Mouse (Mus musculus): ENCODE measurements around the gene Efr3b. TPM values are rescaled to one million over a fixed set of nuclear protein-coding genes. Genes with fewer than 3 reads are reported as not detected.

The Efr3b gene
- polyA plus RNA-seq, 1 experiment from 2014 or later: 13.5 TPM

DNA sequence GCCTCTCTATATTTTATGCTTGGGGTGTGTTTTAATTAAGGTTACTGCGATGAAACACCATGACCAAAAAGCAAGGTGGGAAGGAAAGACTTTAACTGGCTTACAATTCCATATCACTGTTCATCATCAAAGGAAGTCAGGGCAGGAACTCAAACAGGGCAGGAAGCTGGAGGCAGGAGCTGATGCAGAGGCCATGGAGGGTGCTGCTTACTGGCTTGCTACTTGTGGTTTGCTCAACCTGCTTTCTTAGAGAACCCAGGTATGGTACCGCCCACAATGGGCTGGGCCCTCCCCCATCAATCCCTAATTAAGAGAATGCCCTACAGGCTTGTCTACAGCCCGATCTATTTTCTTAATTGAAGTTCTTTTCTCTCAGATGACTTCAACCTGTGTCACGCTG is 27.4 kb downstream of the Efr3b start:
- Histone ChIP-seq H3K27me3 (replicated peaks) (no peaks in the 10 kb centered on the region), H3K4me3 (no peak overlapping the region), H3K4me1 (replicated peaks) (peaks cover 49% of the 10 kb centered on the region), H3K4me2 (no peak overlapping the region), H3K9me3 (replicated peaks) (no peaks in the 10 kb centered on the region), H3K9ac (no peak overlapping the region), H3K36me3 (no peaks in the 10 kb centered on the region), H3K27ac (ENCODE audit: poor library complexity, severe bottlenecking) (no peak overlapping the region)
- 81% methylated on average over 4 of the region's 4 CpGs for WGBS
- no peak for ATAC-seq (ENCODE audit: insufficient number of reproducible peaks, low FRiP score)

DNA sequence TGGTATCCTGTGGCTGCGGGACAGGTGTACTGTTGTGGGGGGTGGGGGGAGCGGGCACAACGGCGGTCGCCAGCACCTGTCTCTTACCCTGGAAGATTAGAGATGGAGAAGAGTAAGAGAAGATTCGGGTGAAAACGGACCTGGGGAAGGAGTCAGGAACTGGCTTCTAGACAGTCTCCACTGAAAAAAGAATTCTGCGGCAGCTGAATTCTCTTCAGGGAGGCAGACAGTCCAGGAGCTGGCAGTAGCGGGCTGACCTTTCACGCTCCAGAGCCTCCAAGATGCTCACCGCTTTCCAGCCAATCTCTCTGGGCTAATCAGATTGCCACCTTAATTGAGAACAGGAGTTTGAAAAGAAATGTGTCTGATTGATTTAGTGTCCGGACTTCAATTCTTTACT is 30.0 kb downstream of the Efr3b start:
- ATAC-seq (ENCODE audit: insufficient number of reproducible peaks, low FRiP score): no peak
- Histone ChIP-seq H3K27ac (ENCODE audit: poor library complexity, severe bottlenecking) (no peak overlapping the region), H3K36me3 (no peaks in the 10 kb centered on the region), H3K4me1 (replicated peaks) (peaks cover 53% of the 10 kb centered on the region), H3K27me3 (replicated peaks) (no peaks in the 10 kb centered on the region), H3K9me3 (replicated peaks) (no peaks in the 10 kb centered on the region), H3K4me2 (no peak overlapping the region), H3K9ac (no peak overlapping the region), H3K4me3 (no peak overlapping the region)
- 63% methylated on average over 12 of the region's 12 CpGs for whole genome bisulfite sequencing

DNA sequence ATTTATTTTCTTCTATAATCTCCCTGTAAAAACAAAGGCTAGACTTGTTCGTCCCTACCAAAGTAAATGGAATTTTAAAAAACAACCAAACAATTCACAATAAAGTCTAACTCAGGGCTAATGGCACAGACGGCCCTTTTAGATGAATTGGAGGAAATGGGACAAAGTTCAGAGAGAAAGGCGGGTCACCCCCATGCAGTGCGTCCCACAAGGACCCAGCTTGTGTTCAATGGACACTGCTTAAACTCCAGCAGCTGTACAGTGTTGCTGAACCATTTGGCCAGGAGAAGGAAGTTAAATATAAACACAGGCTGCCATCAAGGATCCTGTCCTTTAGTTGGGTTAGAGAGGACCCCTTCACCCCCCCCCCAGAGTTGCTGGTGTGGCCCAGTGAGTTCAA is 30.9 kb downstream of the Efr3b start:
- no peak for ATAC-seq (ENCODE audit: insufficient number of reproducible peaks, low FRiP score)
- Histone ChIP-seq H3K27ac (ENCODE audit: poor library complexity, severe bottlenecking) (no peak overlapping the region), H3K4me1 (replicated peaks) (peaks cover 53% of the 10 kb centered on the region)

DNA sequence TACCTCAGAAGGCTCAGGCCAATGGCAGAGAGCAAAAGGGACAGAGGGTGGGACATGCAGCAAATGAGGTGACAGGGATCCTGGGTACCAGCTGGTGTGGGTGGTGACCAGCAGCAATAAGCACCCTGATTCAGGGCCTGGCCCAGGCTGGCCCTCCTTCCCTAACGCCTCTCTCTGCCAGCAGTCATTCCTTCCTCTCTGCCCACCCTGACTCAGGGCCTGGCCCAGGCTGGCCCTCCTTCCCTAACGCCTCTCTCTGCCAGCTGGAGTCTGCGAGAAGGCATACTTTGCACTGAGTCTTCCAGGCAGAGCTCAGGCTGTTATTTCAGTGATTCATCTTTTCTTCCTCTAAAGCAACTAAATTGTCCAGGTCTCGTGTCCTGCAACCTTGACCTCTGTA is 31.5 kb downstream of the Efr3b start:
- WGBS: 44% methylated on average over 4 of the region's 4 CpGs
- ATAC-seq (ENCODE audit: insufficient number of reproducible peaks, low FRiP score): no peak
- no peaks in the 10 kb centered on the region for H3K9me3 ChIP-seq (replicated peaks)
- peak overlapping the region; percentile 22 for H3K27ac ChIP-seq (ENCODE audit: poor library complexity, severe bottlenecking)
- H3K27me3 ChIP-seq (replicated peaks): no peaks in the 10 kb centered on the region
- no peak overlapping the region for H3K4me2 ChIP-seq
- H3K4me3 ChIP-seq: no peak overlapping the region
- peaks cover 53% of the 10 kb centered on the region for H3K4me1 ChIP-seq (replicated peaks)
- H3K36me3 ChIP-seq: no peaks in the 10 kb centered on the region
- H3K9ac ChIP-seq: peak overlapping the region; percentile 39; the same call in 1 of the 2 replicates

More for the DNA sequence above, 30.9 kb downstream of the Efr3b start:
- Histone ChIP-seq H3K36me3 (no peaks in the 10 kb centered on the region), H3K4me3 (no peak overlapping the region), H3K9me3 (replicated peaks) (no peaks in the 10 kb centered on the region), H3K4me2 (no peak overlapping the region), H3K27me3 (replicated peaks) (no peaks in the 10 kb centered on the region), H3K9ac (no peak overlapping the region)
- 52% methylated on average over 4 of the region's 4 CpGs for WGBS

DNA sequence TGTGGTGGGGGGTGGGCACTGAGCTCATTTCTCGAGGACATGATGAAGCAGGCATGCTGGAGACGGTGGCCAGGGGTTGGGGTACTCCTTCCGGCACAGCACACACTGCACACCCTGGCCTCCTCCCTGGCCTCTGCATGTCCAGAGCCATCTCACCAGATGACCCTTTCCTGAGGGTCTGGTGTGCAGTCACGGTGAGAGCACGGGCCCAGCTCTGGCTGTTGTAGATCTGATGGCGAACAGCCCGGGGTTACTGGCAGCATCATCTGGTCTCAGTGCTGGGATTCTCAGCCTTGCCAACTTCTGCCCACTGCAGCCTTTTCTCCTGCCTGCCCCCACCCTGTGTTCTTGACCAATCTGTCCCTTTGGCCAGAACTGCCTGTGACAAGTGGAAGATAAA is 32.6 kb downstream of the Efr3b start:
- no peak for ATAC-seq (ENCODE audit: insufficient number of reproducible peaks, low FRiP score)
- no peaks in the 10 kb centered on the region for H3K36me3 ChIP-seq
- no peaks in the 10 kb centered on the region for H3K9me3 ChIP-seq (replicated peaks)
- H3K27me3 ChIP-seq (replicated peaks): no peaks in the 10 kb centered on the region
- 0 out of 2 replicates have a peak overlapping the region, but pooled peaks have one; percentile 22 for H3K27ac ChIP-seq (ENCODE audit: poor library complexity, severe bottlenecking)
- no peak overlapping the region for H3K4me3 ChIP-seq
- peaks cover 53% of the 10 kb centered on the region for H3K4me1 ChIP-seq (replicated peaks)
- no peak overlapping the region for H3K9ac ChIP-seq
- no peak overlapping the region for H3K4me2 ChIP-seq
- 66% methylated on average over 7 of the region's 7 CpGs for WGBS

DNA sequence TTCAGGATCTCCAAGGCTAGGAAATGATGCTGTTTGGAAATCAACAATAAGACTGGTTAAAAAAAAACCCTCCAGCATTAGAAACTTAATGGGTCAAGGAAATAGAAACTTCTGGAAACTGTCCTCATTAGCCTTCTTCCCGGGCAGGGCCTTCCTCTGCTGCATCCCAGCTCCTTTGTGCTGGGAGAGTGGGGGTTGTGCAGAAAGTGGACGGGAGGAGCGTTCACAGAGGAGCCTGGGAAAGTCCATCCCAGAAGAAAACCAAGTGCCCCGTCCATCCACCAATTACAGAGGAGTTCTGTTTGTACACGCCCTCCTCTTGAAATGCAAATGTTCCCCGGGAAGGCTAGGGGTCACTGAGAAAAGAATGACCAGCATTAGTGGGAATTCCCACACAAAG is 34.1 kb downstream of the Efr3b start:
- Histone ChIP-seq H3K4me2 (no peak overlapping the region), H3K36me3 (peaks cover 9% of the 10 kb centered on the region), H3K9me3 (replicated peaks) (no peaks in the 10 kb centered on the region), H3K27ac (ENCODE audit: poor library complexity, severe bottlenecking) (no peak overlapping the region), H3K9ac (no peak overlapping the region), H3K4me1 (replicated peaks) (peaks cover 39% of the 10 kb centered on the region), H3K4me3 (no peak overlapping the region), H3K27me3 (replicated peaks) (no peaks in the 10 kb centered on the region)
- ATAC-seq (ENCODE audit: insufficient number of reproducible peaks, low FRiP score): no peak
- WGBS: 37% methylated on average over 6 of the region's 6 CpGs

DNA sequence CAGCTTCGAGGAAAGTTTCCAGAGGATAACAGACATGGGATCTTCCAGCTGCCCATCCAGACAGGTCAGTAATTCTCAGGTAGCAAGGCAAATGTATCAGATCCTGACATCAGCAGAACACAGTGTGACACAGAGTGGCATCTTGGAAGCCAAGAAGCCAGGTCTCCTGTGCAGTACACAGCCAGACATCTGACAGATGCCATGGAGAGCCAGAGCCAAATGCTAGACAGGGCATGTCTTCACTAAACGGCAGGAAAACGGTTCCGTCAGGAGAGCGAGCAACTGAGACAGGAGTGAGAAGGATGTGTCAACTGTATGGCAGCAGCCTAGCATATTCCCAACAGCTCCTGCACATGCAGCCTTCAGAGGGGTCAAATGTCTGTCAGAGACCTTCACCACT is 38.3 kb downstream of the Efr3b start:
- H3K4me2 ChIP-seq: no peak overlapping the region
- ATAC-seq (ENCODE audit: insufficient number of reproducible peaks, low FRiP score): no peak
- H3K36me3 ChIP-seq: peaks cover 15% of the 10 kb centered on the region
- 85% methylated on average over 5 of the region's 5 CpGs for WGBS
- H3K27ac ChIP-seq (ENCODE audit: poor library complexity, severe bottlenecking): no peak overlapping the region
- H3K4me1 ChIP-seq (replicated peaks): peaks cover 6% of the 10 kb centered on the region
- H3K4me3 ChIP-seq: no peak overlapping the region
- H3K9ac ChIP-seq: no peak overlapping the region
- no peaks in the 10 kb centered on the region for H3K9me3 ChIP-seq (replicated peaks)
- no peaks in the 10 kb centered on the region for H3K27me3 ChIP-seq (replicated peaks)

DNA sequence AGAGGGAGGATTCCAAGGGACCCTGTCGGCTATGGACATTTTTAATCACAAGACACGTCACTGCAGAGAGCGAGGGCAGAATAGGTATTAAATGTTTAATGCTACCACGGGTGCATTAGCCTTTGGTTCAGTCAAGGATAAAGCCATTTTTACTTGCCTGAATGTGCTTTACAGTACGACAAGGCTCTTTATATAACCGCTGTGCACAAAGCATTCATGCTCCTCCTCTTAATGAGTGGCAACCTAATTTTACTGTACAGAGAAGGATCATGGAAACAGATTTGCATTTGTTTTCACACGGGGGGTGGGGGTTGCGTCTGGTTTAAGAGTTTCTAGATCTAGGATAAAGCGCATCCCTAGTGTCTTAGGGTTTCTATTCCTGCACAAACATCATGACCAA is 42.0 kb downstream of the Efr3b start:
- H3K9me3 ChIP-seq (replicated peaks): no peaks in the 10 kb centered on the region
- H3K9ac ChIP-seq: no peak overlapping the region
- ATAC-seq (ENCODE audit: insufficient number of reproducible peaks, low FRiP score): no peak
- H3K36me3 ChIP-seq: peaks cover 15% of the 10 kb centered on the region
- no peak overlapping the region for H3K27ac ChIP-seq (ENCODE audit: poor library complexity, severe bottlenecking)
- no peak overlapping the region for H3K4me2 ChIP-seq
- whole genome bisulfite sequencing: 85% methylated on average over 9 of the region's 9 CpGs
- no peaks in the 10 kb centered on the region for H3K27me3 ChIP-seq (replicated peaks)
- no peaks in the 10 kb centered on the region for H3K4me1 ChIP-seq (replicated peaks)
- no peak overlapping the region for H3K4me3 ChIP-seq

DNA sequence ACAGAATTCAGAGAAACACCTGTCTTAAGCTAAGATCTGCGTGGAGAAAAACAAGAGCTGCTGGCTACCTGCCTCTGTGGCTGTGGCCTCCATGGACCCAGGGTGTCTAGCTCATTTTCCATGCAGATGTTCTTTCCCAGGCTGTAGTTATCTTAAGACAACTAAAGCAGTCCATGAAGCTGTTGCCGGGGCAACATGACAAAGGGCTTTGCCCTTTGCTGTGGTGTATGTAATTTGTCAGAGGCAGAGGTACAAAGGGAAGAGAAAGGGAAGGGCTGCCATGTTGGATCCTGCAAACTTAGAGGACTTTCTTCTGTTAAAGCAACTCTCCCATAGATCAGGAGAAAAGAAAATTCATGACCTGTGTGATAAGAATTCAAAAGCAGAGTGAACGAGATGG is 47.7 kb downstream of the Efr3b start:
- H3K27me3 ChIP-seq (replicated peaks): no peaks in the 10 kb centered on the region
- no peak overlapping the region for H3K9ac ChIP-seq
- no peak overlapping the region for H3K27ac ChIP-seq (ENCODE audit: poor library complexity, severe bottlenecking)
- peaks cover 10% of the 10 kb centered on the region for H3K4me1 ChIP-seq (replicated peaks)
- WGBS: 88% methylated on average over 3 of the region's 3 CpGs
- H3K9me3 ChIP-seq (replicated peaks): no peaks in the 10 kb centered on the region
- no peak overlapping the region for H3K4me3 ChIP-seq
- peaks cover 2% of the 10 kb centered on the region; the same call in 1 of the 2 replicates for H3K36me3 ChIP-seq
- H3K4me2 ChIP-seq: no peak overlapping the region
- no peak for ATAC-seq (ENCODE audit: insufficient number of reproducible peaks, low FRiP score)

DNA sequence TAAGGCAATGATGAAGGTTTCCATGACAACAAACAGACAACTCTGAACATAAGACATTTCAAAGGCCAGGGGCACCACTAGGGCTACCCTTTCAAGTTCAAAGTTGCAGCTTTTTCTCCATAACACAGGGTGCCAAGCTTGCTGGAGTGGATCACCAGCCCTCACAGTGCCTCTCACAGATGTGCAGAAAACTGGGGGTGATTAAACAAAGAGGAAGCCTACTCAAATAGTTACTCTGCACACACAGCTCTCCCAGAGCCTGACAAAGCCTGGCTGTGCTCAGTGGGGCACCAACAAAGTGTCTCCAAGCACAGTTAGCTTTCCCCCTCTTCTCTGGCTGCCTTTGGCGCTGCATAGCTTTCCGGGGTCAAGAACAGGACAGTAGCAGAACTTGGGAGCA is 48.8 kb downstream of the Efr3b start:
- Histone ChIP-seq H3K9me3 (replicated peaks) (no peaks in the 10 kb centered on the region), H3K27ac (ENCODE audit: poor library complexity, severe bottlenecking) (peak overlapping the region; percentile 37), H3K4me1 (replicated peaks) (peaks cover 10% of the 10 kb centered on the region), H3K27me3 (replicated peaks) (no peaks in the 10 kb centered on the region), H3K9ac (no peak overlapping the region), H3K4me2 (no peak overlapping the region), H3K36me3 (peaks cover 5% of the 10 kb centered on the region; the same call in 1 of the 2 replicates), H3K4me3 (no peak overlapping the region)
- WGBS: 40% methylated on average over 2 of the region's 2 CpGs
- ATAC-seq (ENCODE audit: insufficient number of reproducible peaks, low FRiP score): no peak

DNA sequence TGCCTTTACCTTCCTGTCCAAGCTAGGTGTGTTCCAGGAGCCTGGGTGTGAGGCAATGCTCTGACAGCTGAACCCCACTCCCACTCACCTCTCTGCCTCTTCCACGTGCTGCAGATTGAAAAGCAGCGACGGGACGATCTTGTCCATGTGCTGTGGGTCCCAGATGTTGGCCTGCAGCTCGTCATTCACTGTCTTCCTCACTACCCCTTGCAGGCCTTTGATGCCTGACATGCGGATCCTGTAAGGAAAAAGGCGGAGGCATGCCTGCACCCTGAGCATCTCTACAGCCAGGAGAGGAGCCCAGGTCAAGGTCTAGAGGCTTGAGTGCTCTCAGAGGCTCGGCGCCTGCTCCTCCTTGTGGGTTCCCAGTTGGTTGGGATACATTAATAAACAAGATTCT is 54.3 kb downstream of the Efr3b start:
- Histone ChIP-seq H3K36me3 (peaks cover 10% of the 10 kb centered on the region; the same call in 1 of the 2 replicates), H3K27me3 (replicated peaks) (0 out of 2 replicates have a peak, but pooled peaks cover 5% of the 10 kb centered on the region), H3K4me2 (no peak overlapping the region), H3K27ac (ENCODE audit: poor library complexity, severe bottlenecking) (no peak overlapping the region), H3K4me1 (replicated peaks) (peaks cover 17% of the 10 kb centered on the region), H3K9ac (no peak overlapping the region), H3K9me3 (replicated peaks) (no peaks in the 10 kb centered on the region), H3K4me3 (no peak overlapping the region)
- WGBS: 64% methylated on average over 9 of the region's 9 CpGs
- ATAC-seq (ENCODE audit: insufficient number of reproducible peaks, low FRiP score): no peak

DNA sequence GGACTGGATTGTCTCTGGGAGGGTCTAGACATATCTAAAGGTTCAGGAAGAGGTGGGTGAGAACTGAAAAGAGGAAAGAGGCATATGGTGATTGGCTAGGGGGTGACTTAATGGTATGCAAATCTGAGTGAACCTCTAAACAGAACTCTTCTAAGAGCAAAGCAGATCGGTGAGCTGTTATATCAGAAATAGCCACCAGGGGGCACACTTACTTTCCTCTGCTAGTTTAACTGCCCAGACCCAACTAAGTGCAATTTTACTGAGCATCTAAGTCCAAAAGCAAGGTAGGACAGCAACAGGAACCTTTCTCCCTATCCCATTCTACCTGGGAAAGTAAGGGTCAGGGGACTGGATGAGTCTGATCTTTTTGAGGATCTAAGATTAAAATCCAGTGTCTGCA is 55.0 kb downstream of the Efr3b start:
- Histone ChIP-seq H3K4me3 (no peak overlapping the region), H3K4me2 (no peak overlapping the region), H3K4me1 (replicated peaks) (peaks cover 17% of the 10 kb centered on the region), H3K27ac (ENCODE audit: poor library complexity, severe bottlenecking) (no peak overlapping the region), H3K36me3 (peaks cover 11% of the 10 kb centered on the region), H3K9me3 (replicated peaks) (no peaks in the 10 kb centered on the region), H3K9ac (no peak overlapping the region), H3K27me3 (replicated peaks) (0 out of 2 replicates have a peak, but pooled peaks cover 5% of the 10 kb centered on the region)
- no peak for ATAC-seq (ENCODE audit: insufficient number of reproducible peaks, low FRiP score)
- 0% methylated on average over 1 of the region's 1 CpGs for WGBS

All from heart, embryonic 12.5 days (tissue).